Mouse (Mus musculus) CD4-positive, CD25-positive, alpha-beta regulatory T cell, adult 4 months (primary cell): ENCODE measurements around the gene Pten. TPM values are rescaled to one million over a fixed set of nuclear protein-coding genes. Genes with fewer than 3 reads are reported as not detected.
"Not testable (repeated sequence)": the region's sequence is repeated elsewhere in the genome, so short reads cannot be mapped to it uniquely, and the experiment has no call there.

Experiments used
- ATAC-seq: one replicate; pipeline ENCODE4 v1.8.0; 2017
- polyA plus RNA-seq, 2 experiments: library from polyadenylated mRNA; unstranded; fragments of 100-300 nt; shearing (Covaris generic); gene quantifications; one replicate each; pipeline ENCODE4 v1.2.1; 2017

The Pten gene
- polyA plus RNA-seq, 2 experiments from 2014 or later, result 12.8 to 17.3 TPM

GRCm38 (mm10) chr19:32818759-32819158 lies 61.5 kb downstream of the Pten start:
- no peak for ATAC-seq

- ATAC-seq, result not testable (repeated sequence)
Observed at GRCm38 (mm10) chr19:32822959-32823358, 65.7 kb downstream of the Pten start.

GRCm38 (mm10) chr19:32826616-32827015 lies 69.3 kb downstream of the Pten start:
- no peak for ATAC-seq

- ATAC-seq, result no peak
Observed at GRCm38 (mm10) chr19:32829871-32830270, 72.6 kb downstream of the Pten start.

GRCm38 (mm10) chr19:32831286-32831685 lies 74.0 kb downstream of the Pten start:
- no peak for ATAC-seq

- no peak for ATAC-seq
Observed at GRCm38 (mm10) chr19:32840491-32840890, 83.2 kb downstream of the Pten start.

GRCm38 (mm10) chr19:32844486-32844885 lies 87.2 kb downstream of the Pten start:
- ATAC-seq, result no peak

- ATAC-seq, result no peak
Observed at GRCm38 (mm10) chr19:32848041-32848440, 90.7 kb downstream of the Pten start.

- ATAC-seq, result no peak
Observed at GRCm38 (mm10) chr19:32852306-32852705, 95.0 kb downstream of the Pten start.

- ATAC-seq, result no peak
Observed at GRCm38 (mm10) chr19:32861675-32862575, 104.6 kb downstream of the Pten start.

- no peak for ATAC-seq
Observed at GRCm38 (mm10) chr19:32866765-32867164, 109.5 kb downstream of the Pten start.

- no peak for ATAC-seq
Observed at GRCm38 (mm10) chr19:32867181-32867897, 110.0 kb downstream of the Pten start.

GRCm38 (mm10) chr19:32868560-32868959 lies 111.3 kb downstream of the Pten start:
- ATAC-seq, result no peak

- no peak for ATAC-seq
Observed at GRCm38 (mm10) chr19:32869053-32869680, 111.9 kb downstream of the Pten start.

- no peak for ATAC-seq
Observed at GRCm38 (mm10) chr19:32873904-32874637, 116.8 kb downstream of the Pten start.

Other genes with a start within 250 kb of the Pten start
- gene Papss2, start 161.7 kb upstream of the Pten start, polyA plus RNA-seq, result under 1 TPM; 0.16 to 0.35 TPM
- 10 to 100 TPM; 85.5 to 94.9 TPM for gene Atad1, start 17.7 kb upstream of the Pten start, polyA plus RNA-seq